Mouse (Mus musculus) layer of hippocampus, adult 2 months (tissue): Measurements from ENCODE around the gene Tomm40. TPM values are rescaled to one million over a fixed set of nuclear protein-coding genes. Genes with fewer than 3 reads are reported as not detected.
A peak's percentile ranks its signal among the peaks of the same experiment; 100 is the strongest.
"Not testable (repeated sequence)": the region's sequence is repeated elsewhere in the genome, so short reads cannot be mapped to it uniquely, and the experiment has no call there.

ENCODE experiments used
- DNase-seq, 2 experiments: peaks; one replicate each; pipeline ENCODE4 v3.0.0; 2022; ENCODE audit warnings: low spot score in 2 of 2
- H3K27ac ChIP-seq: fragments of 200-600 bp; 2 replicates; pipeline ENCODE4 v1.8.1; 2022
- H3K4me3 ChIP-seq: fragments of 200-600 bp; 2 replicates; pipeline ENCODE4 v1.8.1; 2022; ENCODE audit warnings: mild to moderate bottlenecking
- CTCF ChIP-seq: fragments of 200-600 bp; conservative IDR thresholded peaks from 2 replicates; pipeline ENCODE4 v1.8.1; 2022; ENCODE audit warnings: antibody characterized with exemption, mild to moderate bottlenecking, moderate library complexity
- total RNA-seq, 2 experiments: library from RNA; stranded (reverse); gene quantifications; 2 replicates each; pipeline ENCODE4 v1.2.3; 2021

Tomm40 gene
- total RNA-seq, 2 experiments from 2014 or later: 110 TPM

DNA sequence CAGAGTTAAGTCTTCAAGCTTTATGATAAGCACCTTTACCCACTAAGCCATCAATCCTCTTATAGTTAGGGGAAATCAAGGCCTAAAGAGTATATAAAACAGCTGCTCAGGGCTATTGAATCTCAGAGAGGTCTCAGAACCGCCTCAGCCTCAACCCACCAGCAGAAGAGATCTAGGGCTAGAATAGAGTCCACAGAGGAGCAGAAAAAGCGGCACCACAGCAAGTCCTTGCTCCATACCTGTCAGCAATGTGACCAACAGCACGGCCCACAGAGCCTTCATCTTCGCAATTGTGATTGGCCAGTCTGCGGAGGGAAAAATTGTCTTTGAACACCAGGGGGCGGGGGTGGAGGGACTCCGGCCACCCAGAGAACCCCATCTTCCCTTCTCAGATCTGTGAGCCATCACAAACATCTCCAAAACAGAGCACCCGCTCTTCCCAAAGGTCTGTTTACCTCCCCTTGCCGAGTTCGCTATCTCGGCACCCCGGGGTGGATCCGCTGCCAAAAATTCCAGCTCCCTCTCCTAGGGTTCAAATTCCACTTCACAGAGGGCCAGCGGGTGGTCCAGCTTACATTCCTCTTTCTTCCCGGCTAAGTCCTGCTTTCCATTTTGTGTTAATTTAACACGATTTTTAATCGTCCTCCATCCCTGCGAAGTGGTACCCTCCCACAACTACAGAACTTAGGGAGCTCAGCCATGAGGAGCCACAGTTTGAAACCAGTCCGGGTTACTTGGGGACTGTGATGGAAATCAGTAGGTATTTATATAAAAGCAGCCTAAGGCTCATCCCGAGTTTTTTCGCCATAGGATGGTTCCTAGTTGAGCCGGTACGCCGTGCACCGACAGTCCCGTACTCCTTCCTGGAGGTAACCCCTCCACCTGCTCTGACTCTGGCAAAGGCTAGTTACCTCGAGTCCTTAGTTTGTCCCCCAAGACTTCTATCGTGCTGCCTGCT is 17.0 kb downstream of the Tomm40 start:
- peak; percentile 52 for TF ChIP-seq CTCF
- no peak for DNase-seq
- H3K27ac ChIP-seq: peak overlapping the region; percentile 91
- peak overlapping the region; percentile 60 for H3K4me3 ChIP-seq

DNA sequence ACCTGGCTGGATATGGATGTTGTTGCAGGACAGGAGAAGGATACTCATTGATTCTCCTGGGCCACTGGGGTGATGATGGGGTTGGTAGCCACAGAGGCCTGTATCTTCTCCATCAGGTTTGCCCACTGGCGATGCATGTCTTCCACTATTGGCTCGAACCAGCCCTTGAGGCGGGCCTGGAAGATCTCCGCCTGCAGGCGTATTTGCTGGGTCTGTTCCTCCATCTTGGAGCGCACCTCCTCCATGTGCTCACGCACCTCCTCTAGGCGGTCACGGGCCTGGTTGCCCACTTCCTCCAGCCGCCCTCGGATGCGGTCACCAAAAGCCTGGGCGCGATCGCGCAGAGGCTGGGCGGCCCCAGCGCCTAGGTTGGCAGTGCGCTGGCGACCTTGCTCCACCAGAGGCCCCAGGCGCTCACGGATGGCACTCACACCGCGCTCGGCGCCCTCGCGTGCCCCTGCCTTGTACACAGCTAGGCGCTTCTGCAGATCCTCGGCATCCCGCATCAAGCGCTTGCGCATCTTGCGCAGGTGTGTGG is 18.8 kb downstream of the Tomm40 start:
- no peak for TF ChIP-seq CTCF
- H3K4me3 ChIP-seq: peak overlapping the region; percentile 60
- peak overlapping the region; percentile 91; the same call in 1 of the 2 replicates for H3K27ac ChIP-seq
- no peak for DNase-seq

DNA sequence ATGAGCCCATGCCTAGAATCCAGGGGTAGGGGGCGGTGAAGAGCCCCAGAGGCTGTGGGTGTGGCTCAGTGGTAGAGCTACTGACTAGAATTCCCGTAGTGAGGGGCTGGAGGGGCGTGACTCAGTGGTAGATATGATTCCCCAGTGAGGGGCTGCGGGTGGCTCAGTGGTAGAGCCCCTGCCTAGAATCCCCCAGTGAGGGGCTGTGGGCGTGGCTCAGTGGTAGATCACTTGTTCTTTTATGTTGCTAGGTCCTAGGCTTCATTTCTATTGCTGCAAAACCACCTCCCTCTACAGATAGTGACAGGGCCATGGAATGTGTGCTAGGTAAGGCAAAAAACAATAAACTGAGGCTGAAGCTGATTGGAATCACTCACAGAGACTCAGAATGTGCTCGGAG is 19.4 kb downstream of the Tomm40 start:
- peak overlapping the region; percentile 60 for H3K4me3 ChIP-seq
- no peak for TF ChIP-seq CTCF
- DNase-seq: no peak
- peak overlapping the region; percentile 91; the same call in 1 of the 2 replicates for H3K27ac ChIP-seq

DNA sequence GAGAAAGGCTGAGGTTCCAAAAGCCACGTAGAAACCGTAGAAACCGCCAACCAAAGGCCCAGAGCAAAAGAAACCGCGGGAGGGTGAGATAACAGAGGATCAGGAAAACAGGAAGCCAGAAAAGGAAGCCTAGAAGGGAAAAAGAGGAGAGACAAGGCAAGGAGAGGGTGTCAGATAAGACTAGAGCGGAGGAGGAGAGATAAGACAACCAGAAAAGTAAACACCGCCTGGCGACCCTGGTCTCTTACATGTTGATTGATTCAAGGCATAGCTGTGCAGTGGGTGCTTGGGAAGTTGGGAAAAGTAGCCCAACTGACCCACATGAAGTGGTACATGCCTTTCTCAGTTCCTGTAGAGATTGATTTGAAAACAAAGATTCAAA is 20.0 kb downstream of the Tomm40 start:
- TF ChIP-seq CTCF: no peak
- Histone ChIP-seq H3K27ac (peak overlapping the region; percentile 78), H3K4me3 (peak overlapping the region; percentile 60)
- no peak for DNase-seq

DNA sequence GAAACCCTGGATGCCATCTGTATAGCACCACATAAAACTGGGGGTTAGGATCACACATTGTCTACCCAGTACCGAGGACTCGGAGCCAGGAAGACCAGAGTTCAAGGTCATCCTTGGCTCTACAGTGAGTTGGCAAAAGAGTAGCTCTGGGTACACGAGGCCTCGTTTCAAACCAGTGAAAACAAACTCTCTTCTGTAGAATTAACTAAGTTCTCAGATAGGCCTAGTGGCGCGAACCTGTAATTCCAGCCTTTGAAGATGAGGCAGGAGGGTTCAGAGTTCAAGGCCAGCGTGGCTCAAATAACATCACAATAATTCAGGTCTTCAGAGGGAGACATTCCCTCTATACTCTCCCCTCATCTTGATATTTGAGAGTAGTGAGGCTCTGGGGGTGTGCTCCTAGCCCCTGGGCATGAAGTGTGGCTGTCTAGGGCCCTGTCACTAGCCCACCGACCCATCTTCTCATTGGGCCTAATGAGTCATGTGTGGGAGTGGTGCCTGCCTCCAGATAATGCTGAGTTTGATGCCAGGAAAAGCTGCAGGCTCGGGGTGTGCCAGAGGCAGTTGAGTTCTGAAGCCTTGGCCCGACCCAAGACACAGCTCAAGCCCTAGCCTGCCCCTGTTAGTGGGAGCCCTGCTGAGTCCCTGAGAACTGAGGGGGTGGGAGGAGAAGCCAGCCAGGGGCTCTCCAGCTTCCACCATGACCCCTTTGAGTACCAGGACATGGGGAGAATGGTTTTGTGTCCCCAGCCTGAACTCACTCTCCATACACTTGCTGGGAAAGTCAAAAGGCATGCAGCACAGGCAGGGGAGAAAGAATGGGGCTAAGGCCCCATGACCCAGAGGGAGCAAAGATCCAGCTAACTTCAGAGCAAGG is 20.7 kb downstream of the Tomm40 start:
- no peak for TF ChIP-seq CTCF
- H3K27ac ChIP-seq: peak overlapping the region; percentile 78
- DNase-seq: no peak
- H3K4me3 ChIP-seq: peak overlapping the region; percentile 60

DNA sequence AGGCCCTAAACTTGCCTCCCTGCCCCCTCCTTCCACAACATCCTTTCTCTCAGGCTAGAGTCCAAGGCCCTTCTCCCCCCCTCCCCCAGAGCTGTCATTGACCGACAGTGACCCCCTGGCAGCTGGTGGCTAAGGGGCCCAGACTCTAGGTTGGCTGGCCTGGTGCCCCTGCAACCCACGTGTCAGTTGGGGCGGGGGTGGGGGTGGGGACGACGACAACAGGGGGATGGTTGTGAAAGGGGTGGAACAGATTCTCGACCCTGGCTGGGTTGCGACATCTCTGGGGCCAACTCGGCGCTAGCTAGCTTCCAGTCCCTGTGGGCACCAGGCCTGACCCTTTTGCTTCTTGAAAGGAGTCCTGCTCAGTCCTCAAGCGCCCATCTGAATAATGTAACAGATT is 21.8 kb downstream of the Tomm40 start:
- H3K27ac ChIP-seq: peak overlapping the region; percentile 78
- peak; percentile 61 to 66 for DNase-seq
- no peak for TF ChIP-seq CTCF
- H3K4me3 ChIP-seq: no peak overlapping the region

DNA sequence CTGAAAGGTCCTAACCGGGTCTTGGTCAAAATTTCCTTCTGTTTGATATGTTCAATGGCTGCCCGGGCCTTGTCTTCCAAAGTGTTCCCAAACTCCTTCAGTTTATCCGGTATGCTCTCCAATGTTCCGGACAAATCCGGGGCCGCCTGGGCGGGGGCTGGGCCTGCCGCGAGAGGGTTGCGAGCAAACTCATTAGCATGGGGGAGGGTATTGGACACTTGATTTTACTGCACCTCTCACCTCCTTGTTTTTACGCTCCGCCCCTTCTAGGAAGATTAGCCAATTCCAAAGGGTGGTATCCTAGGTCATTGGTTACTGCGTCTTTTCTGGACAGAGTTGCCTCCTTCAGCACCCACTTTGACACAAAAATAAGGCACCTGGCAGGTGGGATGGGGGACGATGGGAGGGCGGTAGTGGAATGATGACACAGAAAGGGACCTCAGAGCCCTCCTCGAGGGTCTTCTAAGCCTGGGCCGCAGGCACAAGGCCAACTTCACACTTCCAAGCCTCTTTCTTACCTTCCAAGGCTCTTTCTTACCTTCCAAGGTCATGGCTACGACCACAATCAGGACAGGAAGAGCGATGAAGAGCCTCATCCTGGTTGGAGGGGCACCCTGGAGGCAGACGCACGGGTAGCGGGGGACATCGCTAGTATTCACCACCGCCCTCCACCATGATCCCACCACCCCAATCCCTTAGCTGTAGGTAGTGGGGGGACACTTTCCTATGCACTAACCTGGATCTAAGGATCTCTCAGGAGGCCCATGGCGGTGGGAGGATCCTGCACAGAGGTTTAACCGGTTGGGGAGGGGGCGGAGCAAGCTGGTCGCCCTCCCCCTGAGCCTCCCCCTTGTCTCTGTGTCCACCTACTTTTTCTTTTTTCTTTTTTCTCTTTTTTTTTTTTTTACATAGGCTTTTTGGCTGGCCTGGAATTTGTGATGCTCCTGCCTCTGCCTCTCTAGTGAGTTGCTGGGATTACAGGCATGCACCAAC is 23.1 kb downstream of the Tomm40 start, which contains the start of gene Apoc1:
TSS of gene Apoc1 (minus strand) at position 788 of the 993 bp plus-strand sequence.
- TF ChIP-seq CTCF: no peak
- Histone ChIP-seq H3K27ac (peak within 1 kb of the TSS; percentile 73), H3K4me3 (no peak within 1 kb of the TSS)
- DNase-seq: no peak

DNA sequence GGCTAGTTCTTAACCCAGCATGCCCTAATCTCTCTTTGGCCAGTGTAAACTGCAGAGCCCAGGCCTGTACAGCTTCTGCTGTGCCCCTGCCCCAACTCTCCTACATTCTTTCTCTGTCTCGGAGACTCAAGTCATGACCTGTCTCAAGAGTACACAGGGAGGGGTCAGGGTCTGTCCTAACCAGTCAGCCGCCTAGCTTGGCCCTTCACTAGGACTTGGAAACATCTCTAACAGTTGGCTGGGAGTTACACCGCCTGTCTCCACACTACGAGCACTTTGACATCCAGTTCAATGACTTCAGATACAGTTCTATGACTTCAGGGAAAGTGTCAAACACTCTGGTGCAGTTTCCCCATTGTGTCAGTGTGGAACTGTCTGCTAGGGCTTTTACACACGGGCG is 23.8 kb downstream of the Tomm40 start:
- no peak for DNase-seq
- Histone ChIP-seq H3K4me3 (no peak overlapping the region), H3K27ac (no peak overlapping the region)
- no peak for TF ChIP-seq CTCF

DNA sequence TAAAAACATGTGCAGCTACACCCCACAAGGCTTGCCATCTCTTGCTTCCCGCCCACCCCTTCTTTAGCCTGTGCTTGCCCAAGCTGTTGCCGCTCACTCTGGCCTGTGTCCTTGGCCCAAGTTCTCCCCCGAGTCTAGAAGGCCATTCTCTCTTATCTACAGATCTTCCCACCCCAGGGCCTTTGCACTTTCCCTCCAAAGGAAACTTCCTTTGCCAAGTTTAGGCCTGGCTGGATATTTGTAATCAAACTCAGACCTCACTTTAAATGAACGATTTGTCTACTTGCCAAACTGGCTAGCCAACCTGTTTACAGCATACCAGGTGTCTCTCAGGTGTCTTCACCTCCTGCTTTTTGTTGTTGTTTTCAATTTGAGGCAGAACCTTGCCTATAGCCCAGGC is 24.4 kb downstream of the Tomm40 start:
- H3K4me3 ChIP-seq: no peak overlapping the region
- TF ChIP-seq CTCF: no peak
- no peak overlapping the region for H3K27ac ChIP-seq
- no peak for DNase-seq

DNA sequence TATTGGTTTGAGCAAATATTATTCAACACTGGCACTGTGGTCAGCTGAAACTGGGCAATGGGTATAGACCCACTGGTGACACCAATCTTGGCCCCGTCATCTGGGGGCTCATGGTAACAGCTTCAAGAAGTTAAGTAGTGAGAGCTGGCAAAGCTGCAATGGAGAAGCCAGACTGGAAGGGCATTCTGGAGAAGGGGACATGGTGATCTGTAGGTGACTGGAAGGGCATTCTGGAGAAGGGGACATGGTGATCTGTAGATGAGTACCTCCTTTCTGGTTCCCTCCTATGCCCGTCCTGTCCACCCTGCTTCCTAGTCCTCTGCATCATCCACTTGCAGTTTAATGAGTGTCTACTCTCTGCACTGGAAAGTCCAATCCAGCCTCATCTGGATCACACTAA is 26.6 kb downstream of the Tomm40 start:
- H3K27ac ChIP-seq: no peak overlapping the region
- H3K4me3 ChIP-seq: no peak overlapping the region
- DNase-seq: no peak
- no peak for TF ChIP-seq CTCF

DNA sequence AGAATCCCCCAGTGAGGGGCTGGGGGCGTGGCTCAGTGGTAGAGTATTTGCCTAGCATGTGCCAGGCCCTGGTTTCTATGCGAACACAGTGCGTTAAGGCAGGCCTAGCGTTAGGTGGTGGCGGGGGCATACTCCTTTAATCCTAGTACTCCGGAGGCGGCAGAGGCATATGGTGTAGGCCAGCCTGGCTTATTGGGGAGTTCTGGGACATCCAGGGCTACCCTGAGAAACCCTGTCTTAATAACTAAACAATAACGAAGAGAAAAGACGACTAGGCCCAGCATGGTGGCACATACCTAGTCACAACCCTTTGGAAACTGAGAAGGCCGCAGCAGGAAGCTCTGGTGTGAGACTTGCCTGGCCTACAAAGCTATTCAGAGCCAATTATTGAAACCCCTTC is 27.1 kb downstream of the Tomm40 start:
- no peak for TF ChIP-seq CTCF
- H3K27ac ChIP-seq: no peak overlapping the region
- DNase-seq: no peak
- H3K4me3 ChIP-seq: no peak overlapping the region

DNA sequence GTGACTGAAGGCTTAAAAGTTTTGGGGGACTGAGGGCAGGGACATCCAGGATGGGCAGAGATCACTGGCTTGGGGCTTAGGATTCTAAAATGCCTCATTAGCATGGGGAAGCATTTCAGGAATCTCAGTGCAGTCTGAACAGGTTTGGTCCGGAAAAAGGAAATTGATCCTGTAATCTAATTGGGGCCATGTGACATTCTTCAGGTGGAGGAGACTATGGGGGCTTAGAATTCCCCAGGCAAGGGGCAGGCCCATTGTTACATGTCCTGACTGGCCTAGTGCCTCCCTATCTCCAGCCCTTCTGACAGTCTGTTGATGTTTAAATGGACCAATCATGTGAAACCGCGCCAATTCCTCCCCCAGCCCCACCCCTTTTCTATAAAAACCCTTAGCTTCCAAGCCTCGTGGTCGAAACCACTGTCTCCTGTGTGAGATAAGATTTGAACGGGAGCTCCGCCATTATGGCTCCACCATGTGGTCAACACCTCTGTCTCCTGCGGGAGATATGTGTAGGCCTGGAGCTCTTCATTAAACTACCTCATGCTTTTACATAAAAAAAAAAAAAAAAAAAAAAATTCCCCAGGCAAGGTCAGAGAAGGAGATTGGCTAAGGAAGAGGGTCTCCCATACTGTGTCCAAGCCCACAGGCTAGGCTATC is 28.2 kb downstream of the Tomm40 start:
- not testable (repeated sequence) for H3K27ac ChIP-seq, H3K4me3 ChIP-seq, DNase-seq
